Mouse (Mus musculus) c-Kit-positive CD71-positive TER-119-positive erythroid progenitor cells, embryonic 14.5 days (primary cell): ENCODE data around the gene Spsb1.

Source experiments
- DNase-seq: peaks from one replicate; pipeline ENCODE4 v3.0.0-alpha.2; 2013; ENCODE audit warnings: low spot score

Gene Spsb1

GRCm38 (mm10) chr4:149952201-149952600, 2.6 kb downstream of the Spsb1 start:
- no peak for DNase-seq

- no peak for DNase-seq
These were observed 3.6 kb downstream of the Spsb1 start for GRCm38 (mm10) chr4:149951201-149951600.

DNA sequence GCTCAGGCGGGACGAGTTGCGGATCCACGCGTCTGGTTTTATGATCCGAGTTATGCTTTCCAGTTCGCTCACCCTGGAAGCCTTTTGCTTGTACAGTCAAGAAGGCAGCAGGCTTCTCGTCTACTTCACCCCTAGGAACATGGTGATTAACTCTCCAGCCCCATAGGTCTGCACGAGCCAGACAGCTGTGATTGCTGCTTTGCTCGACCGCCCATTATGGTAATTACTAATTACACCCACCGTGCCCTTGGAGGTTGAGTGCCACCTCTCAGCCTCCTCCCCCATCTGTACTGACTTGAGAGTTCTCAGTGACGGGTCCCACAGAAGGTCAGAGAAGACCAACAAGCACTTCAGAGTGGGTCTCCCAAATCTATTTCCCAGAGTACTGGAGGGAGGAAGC, 5.2 kb downstream of the Spsb1 start:
- DNase-seq, result no peak

- DNase-seq, result no peak
These were observed 6.7 kb downstream of the Spsb1 start for GRCm38 (mm10) chr4:149948119-149948518.

- no peak for DNase-seq
These were observed 7.4 kb downstream of the Spsb1 start for GRCm38 (mm10) chr4:149947396-149947795.

DNA sequence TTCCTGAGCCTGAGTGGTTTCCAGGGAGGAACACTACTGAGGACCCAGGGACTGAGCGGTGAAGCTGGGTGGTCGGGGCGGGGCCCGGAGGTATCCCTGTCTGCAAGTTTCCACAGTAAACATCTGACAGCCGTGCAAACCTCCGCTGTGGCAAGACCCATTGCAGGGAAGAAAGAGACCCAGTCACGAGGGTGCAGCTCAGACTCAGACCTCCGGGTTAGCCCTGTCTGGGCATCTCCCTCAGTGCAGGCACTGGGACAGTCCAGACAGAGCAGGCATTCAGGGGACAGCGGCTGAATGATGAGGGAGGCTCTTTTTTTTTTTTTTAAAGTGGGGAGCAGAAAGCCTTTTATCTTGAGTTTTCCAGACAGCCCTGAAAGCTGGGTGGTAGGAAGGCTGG, 9.6 kb downstream of the Spsb1 start:
- no peak for DNase-seq

DNA sequence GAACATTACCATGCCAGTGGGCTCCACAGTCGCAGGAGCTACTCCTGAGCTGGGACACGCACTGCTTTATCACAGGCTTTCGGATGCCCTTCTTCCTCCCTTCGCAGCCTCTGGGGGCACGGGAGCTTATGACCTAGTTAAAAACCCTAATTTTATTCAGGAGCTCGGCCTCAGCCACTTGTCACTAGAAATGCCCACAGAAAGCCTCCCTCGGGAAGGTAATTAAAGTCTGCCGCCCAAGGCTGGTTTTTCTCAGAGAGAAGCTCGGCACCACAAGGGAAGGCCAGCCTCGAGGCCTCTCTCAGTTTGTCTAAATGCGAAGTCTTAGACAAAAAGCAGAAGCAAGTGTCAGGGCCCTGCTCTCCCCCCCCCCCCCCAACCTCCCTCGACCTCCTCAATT, 10.6 kb downstream of the Spsb1 start:
- DNase-seq, result no peak

GRCm38 (mm10) chr4:149942831-149943741, 11.8 kb downstream of the Spsb1 start:
- no peak for DNase-seq

DNA sequence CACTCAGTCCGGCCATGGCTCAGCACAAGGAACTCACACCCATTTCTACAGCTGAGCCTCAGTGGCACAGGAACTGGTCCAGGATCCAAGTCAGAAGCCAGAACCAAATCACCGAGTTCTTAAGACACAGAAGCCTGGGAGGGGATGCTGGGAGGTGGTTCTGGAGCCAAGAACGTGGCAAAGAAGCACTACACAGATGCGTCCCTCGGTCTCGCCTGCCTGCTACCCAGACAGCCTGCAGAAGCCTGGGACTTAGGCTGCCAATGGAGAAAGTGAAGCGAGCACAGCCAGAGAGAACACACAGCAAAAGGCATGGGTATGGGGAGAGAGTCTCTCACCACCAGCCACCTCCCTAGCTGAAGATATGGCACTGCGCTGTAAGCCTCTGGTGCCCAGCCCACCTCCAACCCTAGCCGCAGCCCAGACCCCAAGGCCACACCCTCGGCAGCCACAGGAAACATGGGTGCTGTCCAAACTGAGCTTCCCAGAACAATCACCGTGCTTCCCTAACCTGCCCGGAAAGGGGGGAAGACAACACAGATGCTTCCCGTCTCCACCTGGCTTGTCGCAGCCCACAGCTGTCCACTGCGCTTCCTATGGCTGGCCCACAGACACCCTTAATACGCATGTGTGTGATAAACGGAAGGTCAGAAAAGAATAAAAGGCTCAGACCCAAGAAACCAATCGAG, 13.6 kb downstream of the Spsb1 start:
- DNase-seq, result no peak

- DNase-seq, result no peak
These were observed 16.1 kb downstream of the Spsb1 start for GRCm38 (mm10) chr4:149938701-149939100.

GRCm38 (mm10) chr4:149936921-149937320, 17.9 kb downstream of the Spsb1 start:
- no peak for DNase-seq

DNA sequence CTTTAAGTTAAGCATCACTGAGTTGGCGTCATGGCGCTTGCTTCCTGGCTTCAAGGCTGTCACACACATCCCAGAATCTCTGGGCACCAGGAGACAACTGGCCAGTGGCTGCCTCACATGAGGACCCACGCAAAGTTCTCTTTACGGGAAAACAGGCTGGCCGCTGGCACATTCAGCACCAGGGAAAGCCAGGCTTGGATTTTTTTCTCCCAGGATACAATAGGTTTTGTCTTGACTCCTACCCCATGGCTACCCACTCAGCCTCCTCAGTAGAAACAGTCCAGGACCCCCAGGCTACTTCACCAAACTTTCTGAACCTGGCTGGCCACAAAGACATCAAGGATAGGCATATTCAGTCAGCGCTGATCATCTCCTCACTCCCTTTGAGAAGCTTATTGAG, 19.4 kb downstream of the Spsb1 start:
- DNase-seq, result no peak

DNA sequence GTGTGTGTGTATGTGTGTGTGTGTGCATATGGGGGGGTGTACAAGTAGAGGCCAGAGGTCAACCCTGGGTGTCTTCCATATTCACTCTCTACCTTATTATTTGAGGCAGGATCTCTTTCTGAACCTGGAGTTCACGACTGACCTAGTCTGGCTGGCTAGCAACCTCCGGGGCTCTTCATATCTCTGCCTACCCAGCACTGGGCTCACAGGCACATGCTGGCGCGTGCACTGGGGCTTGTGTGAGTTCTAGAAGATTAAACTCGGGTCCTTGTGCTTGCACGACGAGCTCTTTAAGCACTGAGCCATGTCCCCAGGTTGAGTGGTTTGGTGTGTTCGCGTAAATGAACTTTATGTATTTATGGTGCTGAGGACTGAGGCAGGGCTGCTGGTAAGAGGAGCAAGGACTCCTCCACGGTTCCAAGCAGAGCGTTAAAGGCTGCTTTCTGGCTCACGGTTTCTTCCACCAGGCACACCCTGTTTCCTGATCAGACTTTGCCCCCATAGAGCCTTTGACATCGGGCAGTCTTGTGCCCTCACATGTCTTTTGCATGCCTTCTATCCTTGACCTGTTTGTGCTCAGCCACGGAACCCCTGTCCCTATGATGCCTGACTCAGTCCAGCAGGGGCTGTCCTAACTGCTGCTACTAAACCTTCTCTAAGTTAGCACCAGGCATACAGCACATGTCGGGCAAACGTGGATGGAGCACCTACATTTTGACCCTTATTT, 21.2 kb downstream of the Spsb1 start:
- DNase-seq, result no peak

- no peak for DNase-seq
These were observed 21.8 kb downstream of the Spsb1 start for GRCm38 (mm10) chr4:149933025-149933424.

DNA sequence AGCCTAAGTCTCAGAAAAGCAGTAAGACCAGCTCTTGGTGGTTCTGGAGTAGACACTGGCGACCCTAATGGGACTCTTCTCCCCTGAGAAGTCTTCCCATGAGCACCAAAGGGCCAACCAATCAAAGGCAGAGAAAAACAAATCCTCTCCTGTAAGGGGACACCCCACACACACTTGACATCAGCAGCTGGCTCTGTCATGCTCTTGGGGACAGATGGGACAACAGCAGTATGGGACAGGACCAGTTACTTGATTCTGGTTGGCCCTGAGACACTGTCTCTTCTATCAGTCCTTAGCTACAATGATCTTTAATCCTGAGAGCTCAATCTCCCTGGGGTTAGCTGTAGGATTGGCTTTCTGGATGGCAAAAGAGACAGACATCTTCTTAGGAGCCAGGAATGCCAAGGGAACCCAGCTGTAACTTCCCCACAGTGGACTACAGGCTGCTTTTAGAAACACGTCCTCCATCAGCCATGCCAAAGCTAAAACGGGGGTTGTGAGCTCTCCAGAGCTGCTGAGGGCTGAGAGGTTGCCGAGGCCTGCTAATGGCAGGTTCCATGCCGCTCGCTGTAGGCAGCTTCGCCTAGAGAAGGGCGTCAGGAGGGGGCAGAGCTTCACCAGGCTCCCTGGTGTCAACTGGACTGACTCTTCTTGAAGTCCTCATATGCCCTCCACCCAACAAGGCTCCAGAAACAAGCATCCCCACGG, 22.6 kb downstream of the Spsb1 start:
- no peak for DNase-seq

DNA sequence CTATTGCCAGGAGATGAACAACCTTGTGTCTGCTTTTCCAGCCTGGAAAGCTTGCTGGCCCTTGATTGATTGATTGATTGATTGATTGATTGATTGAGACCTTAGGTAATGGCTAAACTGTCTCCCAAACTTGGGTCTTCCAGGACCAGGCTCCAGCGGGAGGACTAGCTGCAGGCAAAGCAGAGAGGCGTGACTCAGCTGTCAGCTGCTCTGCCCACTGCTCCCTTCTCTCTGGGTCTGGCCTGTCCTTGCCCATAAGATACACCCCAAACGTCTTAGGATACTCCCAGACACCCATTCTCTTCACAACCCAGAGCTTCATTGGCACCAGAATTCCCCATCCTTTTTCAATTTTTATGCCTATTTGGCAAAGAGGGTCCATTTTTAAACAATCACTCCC, 24.1 kb downstream of the Spsb1 start:
- no peak for DNase-seq

DNA sequence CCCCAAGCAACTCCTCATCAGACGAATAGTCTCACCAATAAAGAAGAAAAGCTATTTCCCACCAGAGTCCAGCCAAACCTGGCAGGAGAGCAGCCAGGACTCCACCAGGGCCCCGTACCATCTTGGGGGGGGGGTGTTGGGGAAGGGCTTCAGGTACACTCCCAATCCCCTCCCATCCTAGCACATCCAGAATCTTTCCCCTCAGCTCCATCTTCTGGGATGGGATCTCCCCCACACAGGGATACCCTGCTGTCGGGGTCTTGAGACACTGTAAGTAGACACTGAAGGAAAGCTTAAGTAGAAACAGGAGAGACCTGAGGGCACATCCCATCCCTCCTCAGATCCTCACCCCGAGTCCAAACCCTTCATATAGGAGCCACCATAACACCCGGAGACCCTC, 31.8 kb downstream of the Spsb1 start:
- no peak for DNase-seq

GRCm38 (mm10) chr4:149922121-149922718, 32.6 kb downstream of the Spsb1 start:
- no peak for DNase-seq

GRCm38 (mm10) chr4:149920886-149921285, 34.0 kb downstream of the Spsb1 start:
- no peak for DNase-seq

DNA sequence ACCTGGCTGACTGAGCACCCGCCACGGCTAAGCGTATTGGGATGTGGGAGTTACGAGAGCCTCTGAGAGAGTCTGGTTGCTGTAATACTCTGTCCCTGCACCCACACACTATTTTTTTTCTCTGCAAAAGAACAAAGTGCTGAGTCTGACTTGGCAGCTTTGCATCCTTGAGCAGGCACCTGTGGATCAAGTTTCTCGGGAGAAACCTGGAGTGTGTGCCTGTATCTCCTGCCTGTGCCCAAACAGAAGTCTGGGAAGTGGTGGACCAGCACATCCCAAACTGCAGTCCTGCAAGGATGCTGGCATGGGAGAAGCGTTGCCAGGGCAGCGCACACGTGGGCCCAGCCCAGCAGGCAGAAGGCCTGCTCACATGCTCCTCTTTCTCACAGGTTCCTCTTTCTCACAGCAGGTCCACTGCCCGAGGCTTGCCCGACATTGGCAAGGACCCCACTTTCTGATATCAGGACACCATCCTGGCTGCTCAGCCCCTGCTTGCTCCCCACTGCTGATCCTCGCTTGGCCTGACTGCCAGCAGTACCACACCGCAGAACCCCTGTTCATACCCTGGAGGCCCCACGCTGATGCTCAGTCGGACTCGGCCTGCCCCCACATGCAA, 36.3 kb downstream of the Spsb1 start:
- DNase-seq, result no peak

GRCm38 (mm10) chr4:149916831-149917230, 38.0 kb downstream of the Spsb1 start:
- DNase-seq, result no peak
